Mouse (Mus musculus): ENCODE results near the gene Ankrd22. TPM values are rescaled to one million over a fixed set of nuclear protein-coding genes. Genes with fewer than 3 reads are reported as not detected.

Ankrd22 gene
- polyA plus RNA-seq, 1 experiment from 2014 or later: 0.09 TPM

- no peaks in the 10 kb centered on the region for H3K4me1 ChIP-seq
- no peak overlapping the region for H3K27ac ChIP-seq
- H3K27me3 ChIP-seq (ENCODE audit: low read depth, poor library complexity, severe bottlenecking): no peaks in the 10 kb centered on the region
- H3K4me3 ChIP-seq: no peak overlapping the region
- WGBS: 89% methylated on average over 3 of the region's 3 CpGs
- H3K9me3 ChIP-seq (replicated peaks): no peaks in the 10 kb centered on the region
- H3K36me3 ChIP-seq: no peaks in the 10 kb centered on the region
- DNase-seq (ENCODE audit: low spot score): no peak
Observed at GRCm38 (mm10) chr19:34104841-34105240, 61.0 kb downstream of the Ankrd22 start.

DNA sequence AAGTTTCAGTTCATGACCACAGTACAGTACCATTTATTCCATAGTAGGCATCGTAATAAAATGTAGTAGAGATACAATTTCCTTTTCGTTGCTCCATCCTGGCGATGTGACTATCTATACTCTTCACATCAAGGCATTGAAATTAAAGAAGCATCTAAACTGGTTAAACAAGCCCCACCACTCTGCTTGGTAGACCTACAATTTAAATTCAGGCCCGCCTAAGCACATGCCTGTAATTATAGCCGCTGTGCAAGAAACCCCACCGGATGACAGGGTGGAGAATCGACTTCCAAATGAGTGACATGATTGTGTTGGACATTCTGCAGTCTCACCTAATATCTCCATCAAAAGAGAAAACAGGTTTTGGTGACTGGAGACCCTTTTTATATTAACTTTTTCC lies 64.0 kb downstream of the Ankrd22 start:
- H3K27ac ChIP-seq: no peak overlapping the region
- no peaks in the 10 kb centered on the region for H3K9me3 ChIP-seq (replicated peaks)
- no peak overlapping the region for H3K4me3 ChIP-seq
- DNase-seq (ENCODE audit: low spot score): no peak
- no peaks in the 10 kb centered on the region for H3K4me1 ChIP-seq
- 84% methylated on average over 7 of the region's 7 CpGs for WGBS
- H3K36me3 ChIP-seq: no peaks in the 10 kb centered on the region
- H3K27me3 ChIP-seq (ENCODE audit: low read depth, poor library complexity, severe bottlenecking): no peaks in the 10 kb centered on the region

- DNase-seq (ENCODE audit: low spot score): no peak
- H3K27me3 ChIP-seq (ENCODE audit: low read depth, poor library complexity, severe bottlenecking): no peaks in the 10 kb centered on the region
- no peaks in the 10 kb centered on the region for H3K4me1 ChIP-seq
- H3K36me3 ChIP-seq: no peaks in the 10 kb centered on the region
- no peaks in the 10 kb centered on the region for H3K9me3 ChIP-seq (replicated peaks)
- 84% methylated on average over 4 of the region's 4 CpGs for WGBS
- H3K27ac ChIP-seq: no peak within 1 kb of the TSS
- H3K4me3 ChIP-seq: no peak within 1 kb of the TSS
Observed at GRCm38 (mm10) chr19:34100633-34101032, 65.2 kb downstream of the Ankrd22 start, which contains the start of gene Lipm. Lipm (plus strand) TSS chr19:34100933.

- no peaks in the 10 kb centered on the region for H3K27me3 ChIP-seq (ENCODE audit: low read depth, poor library complexity, severe bottlenecking)
- no peaks in the 10 kb centered on the region for H3K9me3 ChIP-seq (replicated peaks)
- no peak overlapping the region for H3K4me3 ChIP-seq
- no peak overlapping the region for H3K27ac ChIP-seq
- no peaks in the 10 kb centered on the region for H3K4me1 ChIP-seq
- DNase-seq (ENCODE audit: low spot score): no peak
- H3K36me3 ChIP-seq: no peaks in the 10 kb centered on the region
- WGBS: 83% methylated on average over 1 of the region's 1 CpGs
Observed at GRCm38 (mm10) chr19:34096228-34096627, 69.6 kb downstream of the Ankrd22 start.

GRCm38 (mm10) chr19:34095381-34095780 lies 70.5 kb downstream of the Ankrd22 start:
- DNase-seq (ENCODE audit: low spot score): no peak
- H3K9me3 ChIP-seq (replicated peaks): no peaks in the 10 kb centered on the region
- no peaks in the 10 kb centered on the region for H3K36me3 ChIP-seq
- H3K4me1 ChIP-seq: no peaks in the 10 kb centered on the region
- H3K27me3 ChIP-seq (ENCODE audit: low read depth, poor library complexity, severe bottlenecking): no peaks in the 10 kb centered on the region
- 82% methylated on average over 5 of the region's 5 CpGs for WGBS
- no peak overlapping the region for H3K4me3 ChIP-seq
- no peak overlapping the region for H3K27ac ChIP-seq

GRCm38 (mm10) chr19:34089011-34089680 lies 76.7 kb downstream of the Ankrd22 start:
- no peak overlapping the region for H3K27ac ChIP-seq
- no peak for DNase-seq (ENCODE audit: low spot score)
- H3K4me3 ChIP-seq: no peak overlapping the region
- H3K4me1 ChIP-seq: no peaks in the 10 kb centered on the region
- 87% methylated on average over 3 of the region's 3 CpGs for WGBS
- no peaks in the 10 kb centered on the region for H3K9me3 ChIP-seq (replicated peaks)
- H3K36me3 ChIP-seq: no peaks in the 10 kb centered on the region
- no peaks in the 10 kb centered on the region for H3K27me3 ChIP-seq (ENCODE audit: low read depth, poor library complexity, severe bottlenecking)

GRCm38 (mm10) chr19:34078130-34078529 lies 87.7 kb downstream of the Ankrd22 start:
- Histone ChIP-seq H3K36me3 (no peaks in the 10 kb centered on the region), H3K27ac (no peak overlapping the region), H3K27me3 (ENCODE audit: low read depth, poor library complexity, severe bottlenecking) (no peaks in the 10 kb centered on the region), H3K4me3 (no peak overlapping the region), H3K9me3 (replicated peaks) (no peaks in the 10 kb centered on the region), H3K4me1 (no peaks in the 10 kb centered on the region)
- 80% methylated on average over 2 of the region's 2 CpGs for WGBS
- DNase-seq (ENCODE audit: low spot score): no peak

- no peaks in the 10 kb centered on the region for H3K9me3 ChIP-seq (replicated peaks)
- no peak overlapping the region for H3K4me3 ChIP-seq
- no peak overlapping the region for H3K27ac ChIP-seq
- DNase-seq (ENCODE audit: low spot score): no peak
- no peaks in the 10 kb centered on the region for H3K36me3 ChIP-seq
- H3K4me1 ChIP-seq: no peaks in the 10 kb centered on the region
- H3K27me3 ChIP-seq (ENCODE audit: low read depth, poor library complexity, severe bottlenecking): no peaks in the 10 kb centered on the region
Observed at GRCm38 (mm10) chr19:34074239-34074638, 91.6 kb downstream of the Ankrd22 start.

Other genes with a start within 250 kb of the Ankrd22 start
- gene Lipf, start 204.9 kb downstream of the Ankrd22 start, polyA plus RNA-seq (2016; fragmentation: Nextera tagmentation; extraction: Ambion mirVana): not detected in 2 replicates
- not detected in 2 replicates for gene Lipk, start 157.8 kb downstream of the Ankrd22 start, polyA plus RNA-seq (2016; fragmentation: Nextera tagmentation; extraction: Ambion mirVana)
- not detected in 2 replicates for gene Lipn, start 98.7 kb downstream of the Ankrd22 start, polyA plus RNA-seq (2016; fragmentation: Nextera tagmentation; extraction: Ambion mirVana)
- not detected in 2 replicates for gene Lipm, start 65.1 kb downstream of the Ankrd22 start, polyA plus RNA-seq (2016; fragmentation: Nextera tagmentation; extraction: Ambion mirVana)
- gene Stambpl1, start 26.2 kb upstream of the Ankrd22 start, polyA plus RNA-seq (2016; fragmentation: Nextera tagmentation; extraction: Ambion mirVana): 13.8 and 15.7 TPM in 2 replicates
- gene Acta2, start 89.5 kb upstream of the Ankrd22 start, polyA plus RNA-seq (2016; fragmentation: Nextera tagmentation; extraction: Ambion mirVana): 12.0 and 19.9 TPM in 2 replicates
- 0.53 and 0.94 TPM in 2 replicates for gene Fas, start 124.6 kb upstream of the Ankrd22 start, polyA plus RNA-seq (2016; fragmentation: Nextera tagmentation; extraction: Ambion mirVana)

Data from limb, embryonic 10.5 days (tissue).